Mouse (Mus musculus) splenic B cell, adult 2 months (primary cell): ENCODE measurements at regions not wholly inside any gene's neighbourhood (a gene's known extent, or its start where the extent isn't known, plus 50 kb on each side); places are given as distances from the start of the nearest gene placed in this dataset.

ENCODE experiments used
- DNase-seq: peaks from one replicate; pipeline ENCODE4 v3.0.0-alpha.2; 2011; ENCODE audit warnings: low read depth, low spot score
- H3K27me3 ChIP-seq: 2 replicates; pipeline ENCODE4 v1.6.1; 2012; ENCODE audit warnings: mild to moderate bottlenecking, low read length, moderate library complexity, mixed read lengths; ENCODE audit not compliant: control insufficient read depth, poor library complexity, insufficient read depth, severe bottlenecking
- H3K36me3 ChIP-seq: 2 replicates; pipeline ENCODE4 v1.6.1; 2012; ENCODE audit warnings: mild to moderate bottlenecking, low read length, moderate library complexity, mixed read lengths; ENCODE audit not compliant: control insufficient read depth, poor library complexity, insufficient read depth, severe bottlenecking

DNA sequence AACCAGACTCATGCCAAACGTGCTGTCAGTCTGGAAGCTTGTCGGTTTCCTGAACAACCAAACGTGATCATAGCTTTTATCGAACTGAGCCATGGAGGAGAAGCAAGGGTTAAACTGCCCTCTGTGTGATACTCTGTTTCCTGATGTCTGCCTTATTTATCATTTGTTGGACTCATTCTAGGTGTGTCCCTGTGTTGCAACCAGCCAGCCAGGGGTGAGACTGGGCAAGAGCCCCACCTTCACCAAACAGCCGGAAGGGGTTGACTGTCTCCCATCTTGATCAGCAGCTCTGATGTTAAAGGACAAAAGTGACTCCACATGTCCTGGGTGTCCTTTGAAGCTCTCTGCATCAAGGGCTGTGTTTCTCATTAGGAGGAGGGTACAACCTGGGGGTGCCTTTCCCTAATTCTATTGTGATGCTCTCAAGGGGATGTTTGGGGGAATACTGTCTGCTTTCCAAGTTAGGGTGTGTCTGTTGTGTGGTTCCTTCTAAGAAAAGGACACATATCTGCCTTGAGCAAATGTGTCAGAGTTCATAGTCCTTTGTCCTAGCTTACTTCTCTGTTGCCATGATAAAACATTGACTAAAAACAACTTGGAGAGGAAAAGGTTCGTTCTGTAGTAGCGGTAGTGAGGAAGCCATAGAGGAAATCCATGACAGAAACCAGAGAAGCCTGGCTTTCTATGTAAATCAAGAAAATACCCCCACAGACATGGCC lies 67.0 kb upstream of the Rbm19 start:
- H3K27me3 ChIP-seq, result no peaks in the 10 kb centered on the region
- H3K36me3 ChIP-seq, result no peaks in the 10 kb centered on the region
- no peak for DNase-seq

DNA sequence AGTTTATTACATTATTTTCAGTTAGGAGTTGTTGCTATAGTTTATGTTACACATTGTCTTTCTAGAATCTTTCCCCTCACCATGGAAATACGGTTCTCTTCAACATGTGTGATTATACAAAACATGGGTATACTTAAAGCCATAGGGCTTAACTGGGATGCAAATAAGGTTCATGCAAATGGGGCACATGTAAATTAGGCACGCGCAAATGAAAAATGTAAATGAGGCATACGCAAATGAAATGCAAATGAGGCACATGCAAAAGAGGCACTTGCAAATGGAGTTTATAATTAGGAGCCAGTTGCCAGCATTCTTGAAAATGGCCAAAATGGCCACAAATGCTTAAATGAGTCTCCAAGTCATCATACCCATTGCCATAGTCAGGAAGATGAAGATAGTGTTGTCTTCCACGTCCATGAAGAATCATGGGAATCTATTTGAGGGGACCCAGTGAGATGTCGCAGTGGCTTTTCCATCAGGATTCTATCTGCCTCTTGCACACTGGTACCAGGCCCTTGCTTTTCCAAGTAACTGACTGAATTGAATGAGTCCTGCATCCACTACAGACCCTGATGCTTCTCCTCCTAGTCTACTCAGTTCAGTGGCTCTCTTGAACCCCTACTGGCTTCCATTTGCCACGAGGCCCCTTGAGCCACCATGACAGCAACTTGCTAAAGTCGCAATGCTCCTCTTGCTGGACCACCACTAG lies 65.4 kb upstream of the Rbm19 start:
- no peaks in the 10 kb centered on the region for H3K36me3 ChIP-seq
- H3K27me3 ChIP-seq, result no peaks in the 10 kb centered on the region
- no peak for DNase-seq

DNA sequence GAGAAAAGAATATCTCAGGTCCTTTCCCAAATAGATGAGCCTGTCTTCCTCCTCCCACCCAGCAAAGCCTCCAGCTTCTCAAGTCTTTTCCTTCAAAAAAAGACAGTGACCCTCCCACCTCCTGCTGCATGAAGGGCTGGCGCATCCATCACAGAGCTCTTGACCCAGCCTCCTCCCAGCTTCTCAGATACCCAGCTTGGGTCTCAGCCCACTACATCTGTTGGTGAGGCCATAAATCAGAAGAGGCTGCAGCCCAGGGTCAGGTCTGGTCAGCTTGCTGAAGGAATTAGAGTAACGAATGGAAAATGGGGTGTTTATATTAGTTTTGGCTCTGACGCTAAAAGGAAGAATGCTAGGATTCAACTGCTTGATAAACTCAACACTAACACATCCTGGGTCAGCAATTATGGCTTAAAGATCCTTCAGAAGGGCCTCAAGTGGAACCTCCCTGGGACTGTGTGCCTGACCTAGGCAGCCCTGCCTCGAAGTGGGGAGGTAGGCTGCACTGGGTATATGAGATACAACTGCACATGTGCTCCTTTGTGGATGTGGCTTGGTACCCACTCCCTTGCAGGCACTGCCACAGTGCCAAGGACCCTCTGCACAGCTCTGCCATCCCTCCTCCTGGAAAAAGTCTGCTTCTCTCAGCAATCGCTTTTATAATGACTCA lies 61.6 kb upstream of the Rbm19 start:
- H3K36me3 ChIP-seq, result no peaks in the 10 kb centered on the region

More for the DNA sequence above, 61.6 kb upstream of the Rbm19 start:
- no peak for DNase-seq
- no peaks in the 10 kb centered on the region for H3K27me3 ChIP-seq
